Mouse (Mus musculus): ENCODE results near the gene Nmur1. TPM values are rescaled to one million over a fixed set of nuclear protein-coding genes. Genes with fewer than 3 reads are reported as not detected.
"Not testable (repeated sequence)": the region's sequence is repeated elsewhere in the genome, so short reads cannot be mapped to it uniquely, and the experiment has no call there.

Gene Nmur1
- polyA plus RNA-seq, 1 experiment = not detected

DNA sequence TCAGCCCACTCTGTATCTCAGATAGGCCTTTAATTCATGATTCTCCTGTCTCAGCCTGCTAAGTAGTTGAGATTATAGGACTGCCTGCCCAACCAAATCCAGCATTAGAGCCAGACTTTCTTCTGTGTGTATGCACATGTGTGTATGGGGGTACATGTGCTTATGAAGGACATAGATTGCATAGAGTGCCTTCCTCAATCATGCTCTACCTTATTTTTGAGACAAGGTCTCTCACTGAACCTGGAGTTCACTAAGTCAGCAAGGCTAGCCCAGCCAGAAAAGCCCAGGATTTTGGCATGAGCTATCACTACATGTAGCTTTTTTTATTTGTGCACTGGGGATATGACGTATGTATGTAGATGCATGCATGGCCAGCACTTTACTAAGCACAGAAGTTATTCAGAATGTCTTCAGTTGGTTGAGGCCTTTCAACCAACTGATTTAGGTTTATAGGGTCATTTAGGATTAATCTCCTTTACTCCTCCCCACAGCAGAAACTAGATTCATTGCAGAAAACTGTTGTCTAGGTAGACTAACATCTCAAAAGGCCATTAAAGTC is 82.9 kb downstream of the Nmur1 start:
- Histone ChIP-seq H3K4me1 (ENCODE audit: control insufficient read depth, insufficient read depth, low read length) (peaks cover 21% of the 10 kb centered on the region), H3K4me3 (ENCODE audit: insufficient read depth, low read length) (no peak overlapping the region), H3K27ac (ENCODE audit: insufficient read depth, low read depth, low read length) (no peak overlapping the region)
- TF ChIP-seq POLR2A (IDR thresholded peaks at IDR 0.05; ENCODE audit: borderline replicate concordance, low read depth, low read length) (no peak), CTCF (IDR thresholded peaks at IDR 0.05; ENCODE audit: low read depth, low read length) (no peak)

GRCm38 (mm10) chr1:86342371-86342770 is 83.7 kb downstream of the Nmur1 start:
- Histone ChIP-seq H3K4me3 (ENCODE audit: insufficient read depth, low read length) (no peak overlapping the region), H3K27ac (ENCODE audit: insufficient read depth, low read depth, low read length) (no peak overlapping the region), H3K4me1 (ENCODE audit: control insufficient read depth, insufficient read depth, low read length) (peaks cover 21% of the 10 kb centered on the region)
- TF ChIP-seq POLR2A (IDR thresholded peaks at IDR 0.05; ENCODE audit: borderline replicate concordance, low read depth, low read length) (no peak), CTCF (IDR thresholded peaks at IDR 0.05; ENCODE audit: low read depth, low read length) (no peak)

DNA sequence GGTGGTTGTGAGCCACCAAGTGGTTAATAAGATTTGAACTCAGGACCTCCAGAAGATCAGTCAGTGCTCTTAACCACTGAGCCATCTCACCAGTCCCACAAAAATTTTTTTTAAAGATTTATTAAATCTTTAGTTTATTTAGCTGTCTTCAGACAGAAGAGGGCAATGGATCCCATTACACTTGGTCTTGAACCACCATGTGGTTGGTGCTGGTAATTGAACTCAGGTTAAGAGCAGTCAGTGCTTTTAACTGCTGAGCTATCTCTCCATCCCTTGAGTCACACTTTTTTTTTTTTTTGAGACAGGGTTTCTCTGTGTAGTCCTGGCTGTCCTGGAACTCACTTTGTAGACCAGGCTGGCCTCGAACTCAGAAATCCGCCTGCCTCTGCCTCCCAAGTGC is 84.9 kb downstream of the Nmur1 start:
- not testable (repeated sequence) for H3K27ac ChIP-seq (ENCODE audit: insufficient read depth, low read depth, low read length); H3K4me3 ChIP-seq (ENCODE audit: insufficient read depth, low read length)
- H3K4me1 ChIP-seq (ENCODE audit: control insufficient read depth, insufficient read depth, low read length) = peaks cover 18% of the 10 kb centered on the region

GRCm38 (mm10) chr1:86339156-86339812 is 86.7 kb downstream of the Nmur1 start:
- H3K27ac ChIP-seq (ENCODE audit: insufficient read depth, low read depth, low read length) = no peak overlapping the region
- H3K4me3 ChIP-seq (ENCODE audit: insufficient read depth, low read length) = no peak overlapping the region
- peaks cover 7% of the 10 kb centered on the region for H3K4me1 ChIP-seq (ENCODE audit: control insufficient read depth, insufficient read depth, low read length)
- TF ChIP-seq POLR2A (IDR thresholded peaks at IDR 0.05; ENCODE audit: borderline replicate concordance, low read depth, low read length) (no peak), CTCF (IDR thresholded peaks at IDR 0.05; ENCODE audit: low read depth, low read length) (no peak)

DNA sequence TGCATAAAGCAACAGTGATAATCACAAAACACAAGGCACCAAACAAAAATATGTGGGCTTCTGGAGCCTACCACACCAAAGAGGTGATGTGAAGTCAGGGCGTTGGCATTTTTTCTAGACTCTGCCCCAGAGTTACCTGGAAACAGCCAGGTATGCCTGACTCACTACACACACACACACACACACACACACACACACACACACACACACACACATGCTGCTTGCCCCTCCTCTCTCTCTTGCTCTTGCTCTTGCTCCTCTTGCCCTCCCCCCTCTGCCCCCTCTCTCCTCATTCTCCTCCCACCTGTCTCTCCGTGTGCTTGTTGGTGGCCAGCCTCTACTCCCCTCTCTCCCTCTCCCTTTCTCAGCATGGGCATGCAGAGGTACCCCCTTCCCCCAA is 89.7 kb downstream of the Nmur1 start:
- Histone ChIP-seq H3K4me3 (ENCODE audit: insufficient read depth, low read length) (no peak overlapping the region), H3K4me1 (ENCODE audit: control insufficient read depth, insufficient read depth, low read length) (no peaks in the 10 kb centered on the region), H3K27ac (ENCODE audit: insufficient read depth, low read depth, low read length) (no peak overlapping the region)
- TF ChIP-seq CTCF (IDR thresholded peaks at IDR 0.05; ENCODE audit: low read depth, low read length) = no peak
- no peak for TF ChIP-seq POLR2A (IDR thresholded peaks at IDR 0.05; ENCODE audit: borderline replicate concordance, low read depth, low read length)

Other genes with a start within 250 kb of the Nmur1 start
- gene B3gnt7, start 123.4 kb downstream of the Nmur1 start, polyA plus RNA-seq (2012; ENCODE audit: insufficient read depth, insufficient read length, missing spikeins) = 0.21 TPM in 1 of 2 replicates, not detected in the other
- 189 and 191 TPM in 2 replicates for gene Ncl, start 66.8 kb downstream of the Nmur1 start, polyA plus RNA-seq (2012; ENCODE audit: insufficient read depth, insufficient read length, missing spikeins)
- gene Tex44, start 101 bp upstream of the Nmur1 start, polyA plus RNA-seq (2012; ENCODE audit: insufficient read depth, insufficient read length, missing spikeins) = not detected in 2 replicates
- 1,364 and 1,417 TPM in 2 replicates for gene Ptma, start 100.5 kb upstream of the Nmur1 start, polyA plus RNA-seq (2012; ENCODE audit: insufficient read depth, insufficient read length, missing spikeins)
- 33.6 and 39.7 TPM in 2 replicates for gene Pde6d, start 156.4 kb upstream of the Nmur1 start, polyA plus RNA-seq (2012; ENCODE audit: insufficient read depth, insufficient read length, missing spikeins)
- 20.9 and 22.4 TPM in 2 replicates for gene Cops7b, start 156.7 kb upstream of the Nmur1 start, polyA plus RNA-seq (2012; ENCODE audit: insufficient read depth, insufficient read length, missing spikeins)
- not detected in 2 replicates for gene Nppc, start 244.3 kb upstream of the Nmur1 start, polyA plus RNA-seq (2012; ENCODE audit: insufficient read depth, insufficient read length, missing spikeins)